In genomic region chr13:100063936-100064335, GRCm38 (mm10) we compare ENCODE assay signal across 20 mouse cellular contexts. TPM values are rescaled to one million over a fixed set of nuclear protein-coding genes. Genes with fewer than 3 reads are reported as not detected.
DNase-seq lines count a peak whose midpoint lies in the region; ATAC-seq and TF ChIP-seq lines count a peak whose summit lies in the region.
"Had no signal": no experiment of that assay in that cellular context is flagged by ENCODE, and none has a peak within 500 bp of the region (broad histone marks: within the 10 kb centered on the region; RNA-seq: fewer than 3 reads in every experiment).

No protein-coding gene starts in this region.

- peak overlapping the region; percentile 43 for H3K27ac ChIP-seq in heart, embryonic 13.5 days (replicated peaks)
- no peak overlapping the region for H3K27ac ChIP-seq in heart, postnatal 0 days (ENCODE audit: low read depth)
- H3K27ac ChIP-seq in heart, embryonic 10.5 days, result no peak overlapping the region
- H3K27ac ChIP-seq in gastrocnemius, adult 2 months, result no peak overlapping the region
- H3K27ac ChIP-seq: embryonic facial prominence, embryonic 12.5 days; forebrain, embryonic 15.5 days; hindbrain, embryonic 10.5 days; hindbrain, embryonic 14.5 days had no signal

- H3K36me3 ChIP-seq in heart, embryonic 13.5 days, result peaks cover 86% of the 10 kb centered on the region
- H3K36me3 ChIP-seq in heart, postnatal 0 days (replicated peaks; ENCODE audit: control insufficient read depth, insufficient read depth, low read length), result peaks cover 79% of the 10 kb centered on the region
- peaks cover 81% of the 10 kb centered on the region for H3K36me3 ChIP-seq in heart, embryonic 10.5 days

- peaks cover 9% of the 10 kb centered on the region for H3K4me1 ChIP-seq in heart, embryonic 13.5 days
- H3K4me1 ChIP-seq in heart, postnatal 0 days (ENCODE audit: control insufficient read depth, insufficient read depth), result no peaks in the 10 kb centered on the region
- H3K4me1 ChIP-seq in heart, embryonic 10.5 days, result no peaks in the 10 kb centered on the region
- H3K4me1 ChIP-seq: embryonic facial prominence, embryonic 12.5 days; forebrain, embryonic 15.5 days; hindbrain, embryonic 10.5 days had no signal

- no peak for DNase-seq in heart, postnatal 36 days
- DNase-seq in heart, postnatal 0 days (ENCODE audit: low spot score), result peak; percentile 24
- DNase-seq in heart, embryonic 10.5 days (ENCODE audit: low spot score), result no peak
- peak; percentile 27 for DNase-seq in lung, postnatal 10 days
- peak; percentile 4 to 37 for DNase-seq in lung, postnatal 4 days
- DNase-seq in gastrocnemius, adult 2 months, result no peak
- DNase-seq: adrenal gland, postnatal 10 days; B cell, adult 2 months; cerebellum, adult 11 months; cerebellum, adult 8-10 months; cerebellum, postnatal 25 days; gastrocnemius, postnatal 10 days; heart, postnatal 14 days had no signal

- H3K9ac ChIP-seq in heart, embryonic 13.5 days, result no peak overlapping the region
- H3K9ac ChIP-seq in heart, postnatal 0 days (replicated peaks; ENCODE audit: low read depth, low read length), result no peak overlapping the region
- H3K9ac ChIP-seq: embryonic facial prominence, embryonic 12.5 days; forebrain, embryonic 15.5 days; hindbrain, embryonic 14.5 days had no signal

- 69% methylated on average over 3 of the region's 3 CpGs for WGBS in heart, embryonic 13.5 days
- WGBS in heart, postnatal 0 days, result 58% methylated on average over 3 of the region's 3 CpGs
- WGBS in heart, embryonic 10.5 days, result 82% methylated on average over 3 of the region's 3 CpGs

- intact Hi-C loops in heart, postnatal 36 days (cut with DNase I), result no loop called here
- intact Hi-C loops in gastrocnemius, adult 2 months (cut with DNase I), result no loop called here

- H3K9me3 ChIP-seq in heart, embryonic 13.5 days, result no peaks in the 10 kb centered on the region
- H3K9me3 ChIP-seq in heart, postnatal 0 days (replicated peaks; ENCODE audit: control insufficient read depth, low read length), result no peaks in the 10 kb centered on the region
- no peaks in the 10 kb centered on the region for H3K9me3 ChIP-seq in heart, embryonic 10.5 days
- H3K9me3 ChIP-seq: embryonic facial prominence, embryonic 12.5 days; forebrain, embryonic 15.5 days; G1E; hindbrain, embryonic 10.5 days had no signal

- no peak overlapping the region for H3K4me2 ChIP-seq in heart, embryonic 13.5 days
- H3K4me2 ChIP-seq in heart, postnatal 0 days (ENCODE audit: low read depth, low read length), result no peak overlapping the region
- H3K4me2 ChIP-seq: embryonic facial prominence, embryonic 12.5 days; forebrain, embryonic 15.5 days; hindbrain, embryonic 14.5 days had no signal

- no peak for ATAC-seq in heart, embryonic 13.5 days (ENCODE audit: extremely low read depth, insufficient number of reproducible peaks, low FRiP score, low TSS enrichment)
- no peak for ATAC-seq in heart, postnatal 0 days (ENCODE audit: insufficient read depth, low read depth)
- ATAC-seq: CD4-positive, CD25-positive, alpha-beta regulatory T cell, adult 4 months; forebrain, embryonic 15.5 days had no signal

- no peaks in the 10 kb centered on the region for H3K27me3 ChIP-seq in heart, embryonic 13.5 days (replicated peaks)
- no peaks in the 10 kb centered on the region for H3K27me3 ChIP-seq in heart, postnatal 0 days (ENCODE audit: control insufficient read depth, insufficient read depth, low read length)
- H3K27me3 ChIP-seq in heart, embryonic 10.5 days (ENCODE audit: insufficient read depth, poor library complexity, severe bottlenecking), result no peaks in the 10 kb centered on the region
- H3K27me3 ChIP-seq: embryonic facial prominence, embryonic 12.5 days; forebrain, embryonic 15.5 days had no signal

- H3K4me3 ChIP-seq in heart, embryonic 13.5 days, result no peak overlapping the region
- H3K4me3 ChIP-seq in heart, postnatal 0 days (ENCODE audit: low read depth, low read length), result no peak overlapping the region
- H3K4me3 ChIP-seq in heart, embryonic 10.5 days, result no peak overlapping the region
- H3K4me3 ChIP-seq in gastrocnemius, adult 2 months, result no peak overlapping the region
- H3K4me3 ChIP-seq: embryonic facial prominence, embryonic 12.5 days; forebrain, embryonic 15.5 days; hindbrain, embryonic 10.5 days had no signal

- no peak for TF ChIP-seq EP300 in heart, postnatal 0 days (IDR thresholded peaks at IDR 0.05; ENCODE audit: low read depth)

- TF ChIP-seq CTCF in heart, postnatal 0 days (IDR thresholded peaks at IDR 0.05; ENCODE audit: low read depth), result peak; percentile 3; the same call in 1 of the 2 replicates
- TF ChIP-seq CTCF in gastrocnemius, adult 2 months (IDR thresholded peaks at IDR 0.05), result no peak

RNA-seq across cellular contexts. Expression of gene Bdp1, which starts 39.9 kb away (rescaled TPM):
- polyA plus RNA-seq in heart, embryonic 13.5 days (2015; fragmentation: Nextera tagmentation; extraction: Ambion mirVana), result 17.9 and 19.2 TPM in 2 replicates
- 10 to 100 TPM; 25.0 to 29.6 TPM for total RNA-seq in heart, postnatal 36 days (2021)
- 8.5 and 9.5 TPM in 2 replicates for total RNA-seq in heart, postnatal 0 days (2014; rRNA removed; ENCODE audit: low replicate concordance)
- polyA plus RNA-seq in heart, postnatal 0 days (2015; fragmentation: Nextera tagmentation; extraction: Ambion mirVana), result 13.2 and 16.0 TPM in 2 replicates
- polyA plus RNA-seq in heart, embryonic 10.5 days (2016; fragmentation: Nextera tagmentation; extraction: Ambion mirVana), result 21.6 and 22.3 TPM in 2 replicates
- total RNA-seq in gastrocnemius, adult 2 months (2021), result 10 to 100 TPM; 16.4 to 20.0 TPM

RNA-seq across cellular contexts. Expression of gene Serf1, which starts 43.9 kb away (rescaled TPM):
- 116 and 119 TPM in 2 replicates for polyA plus RNA-seq in heart, embryonic 13.5 days (2015; fragmentation: Nextera tagmentation; extraction: Ambion mirVana)
- 1 to 10 TPM; 5.9 to 6.7 TPM for total RNA-seq in heart, postnatal 36 days (2021)
- 7.4 and 30.1 TPM in 2 replicates for total RNA-seq in heart, postnatal 0 days (2014; rRNA removed; ENCODE audit: low replicate concordance)
- 83.4 and 89.6 TPM in 2 replicates for polyA plus RNA-seq in heart, postnatal 0 days (2015; fragmentation: Nextera tagmentation; extraction: Ambion mirVana)
- 77.4 and 93.1 TPM in 2 replicates for polyA plus RNA-seq in heart, embryonic 10.5 days (2016; fragmentation: Nextera tagmentation; extraction: Ambion mirVana)
- 1 to 10 TPM; 7.6 to 8.7 TPM for total RNA-seq in gastrocnemius, adult 2 months (2021)

RNA-seq across cellular contexts. Expression of gene Mccc2, which starts 48.5 kb away (rescaled TPM):
- 24.7 and 27.8 TPM in 2 replicates for polyA plus RNA-seq in heart, embryonic 13.5 days (2015; fragmentation: Nextera tagmentation; extraction: Ambion mirVana)
- 10 to 100 TPM; 87.0 to 88.5 TPM for total RNA-seq in heart, postnatal 36 days (2021)
- total RNA-seq in heart, postnatal 0 days (2014; rRNA removed; ENCODE audit: low replicate concordance), result 30.1 and 32.4 TPM in 2 replicates
- 30.1 and 31.2 TPM in 2 replicates for polyA plus RNA-seq in heart, postnatal 0 days (2015; fragmentation: Nextera tagmentation; extraction: Ambion mirVana)
- 33.9 and 36.9 TPM in 2 replicates for polyA plus RNA-seq in heart, embryonic 10.5 days (2016; fragmentation: Nextera tagmentation; extraction: Ambion mirVana)
- total RNA-seq in gastrocnemius, adult 2 months (2021), result 10 to 100 TPM; 30.4 to 42.8 TPM

Comparison
In these comparisons a context has a peak if more than half of its experiments do, and no peak if none do; other contexts are left out.
1. DNase-seq: peak in heart, postnatal 0 days (single experiment), lung, postnatal 10 days (single experiment) and lung, postnatal 4 days (2 of 2); none in heart, postnatal 36 days (0 of 2), heart, embryonic 10.5 days (single experiment) and gastrocnemius, adult 2 months (single experiment).